Mouse (Mus musculus) myocyte (in vitro differentiated cells): ENCODE results near the gene Inhbc.

Experiments used
- MAX ChIP-seq: IDR thresholded peaks from one replicate; pipeline ENCODE4 v1.6.1; 2011; ENCODE audit warnings: low read depth, mild to moderate bottlenecking, control low read depth
- POLR2A ChIP-seq: IDR thresholded peaks from one replicate; pipeline ENCODE4 v1.6.1; 2011; ENCODE audit warnings: low read depth, mild to moderate bottlenecking, control low read depth, moderate library complexity; ENCODE audit not compliant: insufficient read length
- POLR2AphosphoS2 ChIP-seq: IDR thresholded peaks from one replicate; pipeline ENCODE4 v1.6.1; 2011; ENCODE audit warnings: low read depth, control low read depth; ENCODE audit not compliant: insufficient read length
- REST ChIP-seq: IDR thresholded peaks from one replicate; pipeline ENCODE4 v1.6.1; 2011; ENCODE audit warnings: mild to moderate bottlenecking, control low read depth, moderate library complexity; ENCODE audit not compliant: insufficient read depth, insufficient read length

- TF ChIP-seq MAX = no peak
- no peak for TF ChIP-seq POLR2A
- TF ChIP-seq POLR2AphosphoS2 = no peak
- TF ChIP-seq REST = no peak
Observed at GRCm38 (mm10) chr10:127352187-127352586, 18.0 kb downstream of the Inhbc start.
